Mouse (Mus musculus) lung, embryonic 15.5 days (tissue): ENCODE measurements around the gene Gli1. TPM values are rescaled to one million over a fixed set of nuclear protein-coding genes. Genes with fewer than 3 reads are reported as not detected.

Source experiments
- ATAC-seq: fragments of 200-750 bp; cut with Nextera tagmentation; 2 replicates; pipeline ENCODE4 v1.8.0; 2017; ENCODE audit warnings: moderate number of reproducible peaks, borderline replicate concordance; ENCODE audit not compliant: low FRiP score, low TSS enrichment; ENCODE audit errors: extremely low read depth
- H3K27ac ChIP-seq: fragments of 300-500 bp; sonication (generic); 2 replicates; pipeline ENCODE4 v1.5.1; 2015; ENCODE audit warnings: moderate library complexity, mild to moderate bottlenecking, inconsistent platforms
- H3K27me3 ChIP-seq: fragments of 300-500 bp; sonication (generic); 2 replicates; pipeline ENCODE4 v1.6.1; 2015; ENCODE audit warnings: inconsistent platforms
- H3K36me3 ChIP-seq: fragments of 300-500 bp; sonication (generic); 2 replicates; pipeline ENCODE4 v1.6.1; 2015; ENCODE audit warnings: inconsistent platforms
- H3K4me1 ChIP-seq: fragments of 300-500 bp; sonication (generic); 2 replicates; pipeline ENCODE4 v1.6.1; 2015; ENCODE audit warnings: inconsistent platforms
- H3K4me2 ChIP-seq: fragments of 300-500 bp; sonication (generic); 2 replicates; pipeline ENCODE4 v1.6.1; 2015; ENCODE audit warnings: inconsistent platforms, mild to moderate bottlenecking, moderate library complexity
- H3K4me3 ChIP-seq: fragments of 300-500 bp; sonication (generic); 2 replicates; pipeline ENCODE4 v1.5.1; 2015; ENCODE audit warnings: mild to moderate bottlenecking, inconsistent platforms
- H3K9ac ChIP-seq: fragments of 300-500 bp; sonication (generic); 2 replicates; pipeline ENCODE4 v1.6.1; 2015; ENCODE audit warnings: inconsistent platforms
- H3K9me3 ChIP-seq: fragments of 300-500 bp; sonication (generic); 2 replicates; pipeline ENCODE4 v1.6.1; 2016; ENCODE audit warnings: inconsistent platforms
- WGBS: fragments of 180-500 bp; shearing (Covaris S2); methylation state at CpG from one replicate; pipeline ENCODE4 v1.1.7; 2015; 5-methylcytosine and 5-hydroxymethylcytosine counted together
- polyA plus RNA-seq: library from polyadenylated mRNA; unstranded; fragments of >200 nt; fragmentation: Nextera tagmentation; extraction: Ambion mirVana; gene quantifications from 2 replicates; pipeline ENCODE4 v1.2.1, GENCODE M21; 2015

Gli1 gene
- polyA plus RNA-seq, 1 experiment from 2014 or later, result 10.4 TPM

DNA sequence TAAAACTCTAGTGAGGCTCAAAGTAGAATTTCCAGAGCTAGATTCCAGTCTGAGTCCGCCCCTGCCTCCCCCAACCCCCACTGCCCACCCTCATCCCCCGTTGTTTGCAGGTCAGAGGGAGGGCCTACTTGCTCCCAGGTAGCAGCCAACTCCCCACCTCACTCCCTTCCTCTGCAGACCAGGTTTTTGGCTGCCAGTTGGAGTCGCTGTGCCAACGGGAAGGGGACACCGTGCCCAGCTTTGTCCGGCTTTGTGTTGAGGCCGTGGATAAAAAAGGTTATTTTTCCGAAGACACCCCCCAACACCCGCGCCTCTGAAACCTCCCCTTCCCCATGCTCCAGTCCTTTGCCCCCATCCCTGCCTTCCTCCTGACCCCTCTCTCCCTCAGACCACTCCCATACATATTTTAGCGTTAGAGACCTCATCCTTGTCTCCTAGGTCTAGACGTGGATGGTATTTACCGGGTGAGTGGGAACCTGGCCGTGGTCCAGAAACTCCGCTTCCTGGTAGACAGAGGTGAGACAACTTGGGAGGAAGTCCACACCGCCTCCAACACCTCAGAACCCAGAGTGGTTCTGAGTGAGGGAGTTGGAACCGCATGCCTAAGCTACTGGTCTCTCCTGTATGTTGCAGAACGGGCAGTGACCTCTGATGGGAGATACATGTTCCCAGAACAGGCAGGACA is 14.2 kb downstream of the Gli1 start:
- no peak overlapping the region for H3K27ac ChIP-seq
- H3K4me3 ChIP-seq, result 0 out of 2 replicates have a peak overlapping the region, but pooled peaks have one; percentile 0
- no peak for ATAC-seq
- H3K27me3 ChIP-seq, result peaks cover 82% of the 10 kb centered on the region
- no peak overlapping the region for H3K9ac ChIP-seq
- H3K4me1 ChIP-seq, result peaks cover 19% of the 10 kb centered on the region
- H3K4me2 ChIP-seq, result no peak overlapping the region
- H3K9me3 ChIP-seq, result no peaks in the 10 kb centered on the region
- peaks cover 19% of the 10 kb centered on the region for H3K36me3 ChIP-seq
- WGBS, result 40% methylated on average over 18 of the region's 18 CpGs

GRCm38 (mm10) chr10:127326828-127327227 is 14.9 kb downstream of the Gli1 start:
- peaks cover 13% of the 10 kb centered on the region for H3K36me3 ChIP-seq
- no peak for ATAC-seq
- 6% methylated on average over 29 of the region's 29 CpGs for WGBS
- H3K4me3 ChIP-seq, result peak overlapping the region; percentile 41
- peak overlapping the region; percentile 77 for H3K4me2 ChIP-seq
- peaks cover 19% of the 10 kb centered on the region for H3K4me1 ChIP-seq
- no peaks in the 10 kb centered on the region for H3K9me3 ChIP-seq
- H3K27ac ChIP-seq, result no peak overlapping the region
- peaks cover 76% of the 10 kb centered on the region for H3K27me3 ChIP-seq
- peak overlapping the region; percentile 30; the same call in 1 of the 2 replicates for H3K9ac ChIP-seq

- Histone ChIP-seq H3K4me3 (peak overlapping the region; percentile 41), H3K9ac (peak overlapping the region; percentile 30; the same call in 1 of the 2 replicates), H3K27me3 (peaks cover 76% of the 10 kb centered on the region), H3K27ac (no peak overlapping the region), H3K4me1 (peaks cover 19% of the 10 kb centered on the region), H3K4me2 (peak overlapping the region; percentile 77), H3K36me3 (peaks cover 8% of the 10 kb centered on the region), H3K9me3 (no peaks in the 10 kb centered on the region)
- peak; percentile 21; the same call in 1 of the 2 replicates for ATAC-seq
- WGBS, result under 1% methylated on average over 49 of the region's 54 CpGs
Measured at GRCm38 (mm10) chr10:127326017-127326801, 15.6 kb downstream of the Gli1 start.

DNA sequence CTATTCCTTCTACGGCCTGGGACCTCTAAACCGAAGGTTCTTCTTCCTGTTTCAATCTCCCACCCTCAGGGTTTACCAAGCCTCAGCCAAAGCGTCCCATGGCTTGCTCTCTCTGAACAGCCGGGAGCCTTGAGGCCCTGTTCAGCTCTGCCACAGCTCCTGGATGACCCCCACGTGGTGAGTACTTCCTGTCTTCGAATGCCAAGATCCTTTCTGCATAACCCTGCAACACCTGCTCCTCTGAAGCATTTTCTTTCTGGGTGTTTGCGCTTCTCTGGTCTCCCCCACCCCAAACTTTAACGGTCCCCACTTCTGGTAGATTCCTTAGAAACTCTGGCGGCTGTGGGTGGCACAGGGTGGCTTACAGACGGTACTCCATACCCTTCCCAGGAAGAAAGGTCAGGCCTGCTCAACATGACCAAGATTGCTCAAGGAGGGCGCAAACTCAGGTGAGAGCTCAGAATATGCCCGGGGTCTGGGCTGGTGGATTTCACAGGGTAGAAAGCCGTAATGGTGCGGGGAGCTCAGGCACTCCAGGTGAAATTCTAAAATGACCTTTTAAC is 16.2 kb downstream of the Gli1 start:
- Histone ChIP-seq H3K9me3 (no peaks in the 10 kb centered on the region), H3K27ac (no peak overlapping the region), H3K27me3 (peaks cover 76% of the 10 kb centered on the region), H3K4me2 (peak overlapping the region; percentile 77; the same call in 1 of the 2 replicates), H3K36me3 (peaks cover 1% of the 10 kb centered on the region), H3K4me3 (peak overlapping the region; percentile 41; the same call in 1 of the 2 replicates), H3K4me1 (peaks cover 19% of the 10 kb centered on the region), H3K9ac (no peak overlapping the region)
- no peak for ATAC-seq
- WGBS, result 30% methylated on average over 14 of the region's 14 CpGs

GRCm38 (mm10) chr10:127324495-127324894 is 17.3 kb downstream of the Gli1 start:
- no peaks in the 10 kb centered on the region for H3K9me3 ChIP-seq
- peaks cover 68% of the 10 kb centered on the region for H3K27me3 ChIP-seq
- 8% methylated on average over 7 of the region's 7 CpGs for WGBS
- no peak overlapping the region for H3K9ac ChIP-seq
- H3K4me1 ChIP-seq, result peaks cover 19% of the 10 kb centered on the region
- H3K4me3 ChIP-seq, result no peak overlapping the region
- H3K36me3 ChIP-seq, result no peaks in the 10 kb centered on the region
- H3K4me2 ChIP-seq, result no peak overlapping the region
- H3K27ac ChIP-seq, result no peak overlapping the region
- no peak for ATAC-seq

GRCm38 (mm10) chr10:127323131-127323855 is 18.5 kb downstream of the Gli1 start:
- Histone ChIP-seq H3K4me3 (no peak overlapping the region), H3K4me1 (peaks cover 19% of the 10 kb centered on the region), H3K9ac (no peak overlapping the region), H3K27me3 (peaks cover 56% of the 10 kb centered on the region), H3K36me3 (no peaks in the 10 kb centered on the region), H3K4me2 (peak overlapping the region; percentile 5; the same call in 1 of the 2 replicates), H3K27ac (no peak overlapping the region), H3K9me3 (no peaks in the 10 kb centered on the region)
- no peak for ATAC-seq
- 64% methylated on average over 17 of the region's 17 CpGs for WGBS

DNA sequence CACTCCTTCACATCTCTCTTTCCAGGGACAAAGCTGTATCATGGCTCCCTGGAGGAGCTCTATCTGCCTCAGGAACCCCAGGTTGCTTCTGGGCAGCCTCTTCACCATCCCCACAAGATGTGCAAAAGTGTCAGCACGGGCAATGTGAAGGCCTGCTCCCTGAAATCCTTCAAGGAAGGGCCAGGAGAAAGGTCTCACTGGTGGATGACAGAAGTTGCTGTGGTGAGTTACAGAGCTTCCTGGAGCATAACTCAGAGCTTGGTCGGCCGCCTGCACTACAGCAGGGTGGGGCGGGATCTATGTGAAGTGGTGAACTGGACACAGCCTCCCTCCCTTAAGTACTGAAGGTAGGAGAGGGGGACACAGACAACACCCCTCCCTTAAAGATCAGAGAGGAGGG is 19.1 kb downstream of the Gli1 start:
- H3K9me3 ChIP-seq, result no peaks in the 10 kb centered on the region
- peaks cover 19% of the 10 kb centered on the region for H3K4me1 ChIP-seq
- H3K4me3 ChIP-seq, result no peak overlapping the region
- H3K9ac ChIP-seq, result no peak overlapping the region
- H3K27ac ChIP-seq, result no peak overlapping the region
- WGBS, result 65% methylated on average over 4 of the region's 4 CpGs
- ATAC-seq, result no peak
- no peaks in the 10 kb centered on the region for H3K36me3 ChIP-seq
- H3K4me2 ChIP-seq, result no peak overlapping the region
- peaks cover 49% of the 10 kb centered on the region for H3K27me3 ChIP-seq

- no peak overlapping the region for H3K27ac ChIP-seq
- WGBS, result 39% methylated on average over 13 of the region's 13 CpGs
- no peaks in the 10 kb centered on the region for H3K9me3 ChIP-seq
- no peak overlapping the region for H3K9ac ChIP-seq
- H3K4me1 ChIP-seq, result peaks cover 19% of the 10 kb centered on the region
- H3K27me3 ChIP-seq, result peaks cover 44% of the 10 kb centered on the region
- no peak for ATAC-seq
- no peak overlapping the region for H3K4me3 ChIP-seq
- H3K36me3 ChIP-seq, result no peaks in the 10 kb centered on the region
- H3K4me2 ChIP-seq, result no peak overlapping the region
Measured at GRCm38 (mm10) chr10:127322178-127322577, 19.6 kb downstream of the Gli1 start.

DNA sequence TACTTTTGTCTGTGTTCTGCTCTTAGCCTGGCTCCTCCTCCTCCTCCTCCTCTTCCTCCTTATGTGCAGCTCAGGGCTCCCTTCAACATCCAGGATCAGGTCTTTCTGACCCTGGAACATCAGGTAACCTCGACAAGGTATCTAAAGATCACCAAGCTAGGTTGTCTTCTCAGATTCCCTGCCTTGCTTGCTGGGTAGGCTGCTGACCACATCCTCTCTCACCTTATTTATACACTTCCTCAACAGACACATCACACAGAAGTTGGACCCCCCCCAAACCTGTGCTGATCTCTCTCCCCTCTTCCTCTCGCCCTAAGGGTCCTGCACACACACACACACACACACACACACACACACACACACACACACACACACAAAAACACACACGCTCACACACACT is 20.2 kb downstream of the Gli1 start, which contains the start of gene Arhgap9:
Gene Arhgap9, plus strand, starts transcription at position 344 of the 400 bp plus-strand sequence.
- no peak within 1 kb of the TSS for H3K4me2 ChIP-seq
- no peak within 1 kb of the TSS for H3K27ac ChIP-seq
- H3K4me3 ChIP-seq, result no peak within 1 kb of the TSS
- no peaks in the 10 kb centered on the region for H3K36me3 ChIP-seq
- no peaks in the 10 kb centered on the region for H3K9me3 ChIP-seq
- 55% methylated on average over 3 of the region's 3 CpGs for WGBS
- no peak within 1 kb of the TSS for H3K9ac ChIP-seq
- no peak for ATAC-seq
- H3K27me3 ChIP-seq, result peaks cover 39% of the 10 kb centered on the region
- H3K4me1 ChIP-seq, result peaks cover 15% of the 10 kb centered on the region

GRCm38 (mm10) chr10:127319969-127320368 is 21.8 kb downstream of the Gli1 start:
- H3K4me1 ChIP-seq, result 0 out of 2 replicates have a peak, but pooled peaks cover 5% of the 10 kb centered on the region
- peaks cover 22% of the 10 kb centered on the region for H3K27me3 ChIP-seq
- H3K27ac ChIP-seq, result no peak overlapping the region
- no peak overlapping the region for H3K4me3 ChIP-seq
- no peak for ATAC-seq
- WGBS, result 67% methylated on average over 7 of the region's 7 CpGs
- H3K4me2 ChIP-seq, result no peak overlapping the region
- no peak overlapping the region for H3K9ac ChIP-seq
- H3K36me3 ChIP-seq, result no peaks in the 10 kb centered on the region
- H3K9me3 ChIP-seq, result no peaks in the 10 kb centered on the region

DNA sequence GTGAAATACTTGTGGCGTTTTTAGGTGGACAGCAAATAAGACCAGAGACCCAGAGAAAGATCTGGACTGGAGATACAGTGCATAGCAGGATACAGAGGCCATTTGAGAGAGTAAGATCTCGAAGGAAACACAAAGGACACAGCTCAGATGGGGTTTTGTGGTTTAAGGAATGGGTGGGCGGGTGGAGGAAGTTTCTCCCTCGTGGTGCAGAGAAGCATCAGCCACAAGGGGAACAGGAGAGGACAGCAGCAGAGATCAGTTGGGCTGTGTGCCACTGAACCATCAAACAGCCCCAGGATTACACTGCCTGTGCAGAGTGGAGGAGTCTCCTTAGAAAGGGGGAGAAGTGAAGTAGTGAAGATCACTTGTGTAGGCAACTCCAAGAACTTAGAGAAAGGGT is 23.8 kb downstream of the Gli1 start:
- Histone ChIP-seq H3K4me3 (no peak overlapping the region), H3K4me1 (0 out of 2 replicates have a peak, but pooled peaks cover under 1% of the 10 kb centered on the region), H3K4me2 (no peak overlapping the region), H3K27me3 (peaks cover 8% of the 10 kb centered on the region; the same call in 1 of the 2 replicates), H3K9ac (no peak overlapping the region), H3K27ac (no peak overlapping the region), H3K36me3 (no peaks in the 10 kb centered on the region), H3K9me3 (no peaks in the 10 kb centered on the region)
- 43% methylated on average over 4 of the region's 4 CpGs for WGBS
- ATAC-seq, result no peak
